Mouse (Mus musculus): Measurements from ENCODE around the gene Ptprk. TPM values are rescaled to one million over a fixed set of nuclear protein-coding genes. Genes with fewer than 3 reads are reported as not detected.

Gene Ptprk
- total and polyA plus RNA-seq, 3 experiments, result 0.02 to 2.4 (median 0.49) TPM

DNA sequence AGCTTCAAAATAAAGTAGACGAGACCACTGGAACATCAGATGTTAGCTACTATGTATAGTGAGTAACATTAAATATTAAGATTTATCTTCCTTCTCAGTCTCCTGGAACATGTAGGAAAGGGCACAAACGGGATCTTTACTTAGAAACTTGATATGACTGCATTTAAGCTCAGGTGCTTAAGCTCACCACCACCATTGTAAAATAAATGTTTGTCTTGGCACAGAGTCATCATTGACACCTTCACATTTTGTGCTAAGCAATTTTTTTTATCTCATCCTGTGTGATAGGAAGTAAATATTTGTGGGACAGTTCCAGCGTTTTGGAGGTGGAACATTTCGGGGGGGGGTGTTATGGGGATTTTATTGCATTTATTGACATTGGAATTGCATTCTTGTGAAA lies 375.2 kb downstream of the Ptprk start:
- Histone ChIP-seq H3K4me3 (ENCODE audit: low read depth, low read length) (no peak overlapping the region), H3K36me3 (replicated peaks) (no peaks in the 10 kb centered on the region), H3K27me3 (ENCODE audit: insufficient read depth, low read length) (no peaks in the 10 kb centered on the region), H3K9me3 (replicated peaks) (no peaks in the 10 kb centered on the region), H3K4me1 (ENCODE audit: insufficient read depth, low read depth, low read length) (no peaks in the 10 kb centered on the region)
- ATAC-seq (ENCODE audit: extremely low read depth, insufficient number of reproducible peaks, low FRiP score, poor library complexity, severe bottlenecking) (no peak), DNase-seq (ENCODE audit: low spot score) (no peak)
- TF ChIP-seq CTCF (IDR thresholded peaks at IDR 0.05; ENCODE audit: low read depth, low read length), result no peak

DNA sequence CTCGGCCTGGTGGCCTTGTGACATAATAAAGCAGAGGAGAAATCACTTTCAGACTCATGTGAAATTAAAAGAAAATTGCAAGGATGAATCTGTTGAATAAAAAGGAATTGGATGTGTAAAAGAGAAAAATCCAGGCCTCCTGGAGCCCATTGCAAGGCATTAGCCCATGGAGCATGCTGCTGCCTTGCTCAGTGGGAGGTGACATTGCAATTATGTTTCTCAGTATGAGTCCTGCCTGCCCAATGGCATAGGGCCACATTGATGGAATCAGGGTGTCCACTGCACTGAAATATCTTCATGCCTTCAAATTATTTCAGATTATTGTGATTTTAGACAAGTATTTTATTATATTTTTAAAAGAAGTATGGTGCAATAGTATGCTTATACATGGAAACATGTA lies 376.0 kb downstream of the Ptprk start:
- H3K4me1 ChIP-seq (ENCODE audit: insufficient read depth, low read depth, low read length), result no peaks in the 10 kb centered on the region
- TF ChIP-seq TAL1 (conservative IDR thresholded peaks at IDR 0.05; ENCODE audit: low read depth, low read length) (no peak), CTCF (IDR thresholded peaks at IDR 0.05; ENCODE audit: low read depth, low read length) (no peak), POLR2AphosphoS5 (IDR thresholded peaks at IDR 0.05; ENCODE audit: insufficient replicate concordance, low read depth, low read length) (no peak), GATA1 (IDR thresholded peaks at IDR 0.05; ENCODE audit: borderline replicate concordance, low read length) (no peak), GATA2 (IDR thresholded peaks at IDR 0.05; ENCODE audit: borderline replicate concordance, low read depth, low read length) (no peak)
- H3K36me3 ChIP-seq (replicated peaks), result no peaks in the 10 kb centered on the region
- DNase-seq (ENCODE audit: low spot score) (no peak), ATAC-seq (ENCODE audit: extremely low read depth, insufficient number of reproducible peaks, low FRiP score, poor library complexity, severe bottlenecking) (no peak)
- no peaks in the 10 kb centered on the region for H3K27me3 ChIP-seq (ENCODE audit: insufficient read depth, low read length)
- no peaks in the 10 kb centered on the region for H3K9me3 ChIP-seq (replicated peaks)
- H3K4me3 ChIP-seq (ENCODE audit: low read depth, low read length), result no peak overlapping the region

DNA sequence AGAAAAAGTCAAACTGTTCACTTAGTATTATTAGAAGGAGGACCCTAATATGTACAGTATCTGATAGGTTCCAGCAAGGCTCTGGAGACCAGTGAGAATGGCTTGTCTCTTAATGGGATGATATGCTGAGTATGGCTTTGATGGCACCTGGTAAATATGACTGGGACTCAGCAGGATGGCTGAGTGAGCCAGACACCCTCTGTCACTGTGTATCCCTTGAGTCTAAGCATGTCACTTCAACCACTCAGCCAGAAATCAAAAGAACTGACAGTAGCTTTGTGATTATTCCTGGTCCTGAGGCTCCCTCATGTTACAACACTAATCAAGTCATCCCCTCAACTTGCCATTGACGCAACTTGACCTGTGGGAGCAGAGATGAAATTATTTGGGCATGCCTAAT lies 383.4 kb downstream of the Ptprk start:
- Histone ChIP-seq H3K9me3 (replicated peaks) (no peaks in the 10 kb centered on the region), H3K36me3 (replicated peaks) (no peaks in the 10 kb centered on the region), H3K4me1 (ENCODE audit: insufficient read depth, low read depth, low read length) (no peaks in the 10 kb centered on the region), H3K27me3 (ENCODE audit: insufficient read depth, low read length) (no peaks in the 10 kb centered on the region), H3K4me3 (ENCODE audit: low read depth, low read length) (no peak overlapping the region)
- TF ChIP-seq GATA1 (IDR thresholded peaks at IDR 0.05; ENCODE audit: borderline replicate concordance, low read length) (no peak), GATA2 (IDR thresholded peaks at IDR 0.05; ENCODE audit: borderline replicate concordance, low read depth, low read length) (no peak), POLR2AphosphoS5 (IDR thresholded peaks at IDR 0.05; ENCODE audit: insufficient replicate concordance, low read depth, low read length) (no peak), CTCF (IDR thresholded peaks at IDR 0.05; ENCODE audit: low read depth, low read length) (no peak), TAL1 (conservative IDR thresholded peaks at IDR 0.05; ENCODE audit: low read depth, low read length) (no peak)
- ATAC-seq (ENCODE audit: extremely low read depth, insufficient number of reproducible peaks, low FRiP score, poor library complexity, severe bottlenecking) (no peak), DNase-seq (ENCODE audit: low spot score) (no peak)

DNA sequence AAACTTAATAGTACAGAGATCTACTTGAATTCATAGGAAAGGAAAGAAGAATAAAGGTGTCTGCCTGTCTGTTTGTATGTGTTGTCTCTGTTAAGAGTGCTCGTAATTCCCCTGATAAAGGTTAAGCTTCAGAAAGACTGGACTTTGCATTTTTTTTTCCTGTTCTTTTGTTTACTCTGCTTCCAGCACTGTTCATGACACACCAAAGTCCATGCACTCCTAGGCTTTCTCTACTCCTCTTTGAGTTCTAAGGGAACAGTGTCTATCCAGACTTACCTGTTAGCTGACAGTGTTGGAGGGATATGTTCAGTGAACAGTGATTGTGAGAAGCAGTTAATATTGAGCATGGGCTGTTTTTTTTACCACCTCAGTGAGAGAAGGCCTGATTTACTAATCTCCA lies 385.3 kb downstream of the Ptprk start:
- Histone ChIP-seq H3K4me1 (ENCODE audit: insufficient read depth, low read depth, low read length) (no peaks in the 10 kb centered on the region), H3K4me3 (ENCODE audit: low read depth, low read length) (no peak overlapping the region), H3K9me3 (replicated peaks) (no peaks in the 10 kb centered on the region), H3K27me3 (ENCODE audit: insufficient read depth, low read length) (no peaks in the 10 kb centered on the region), H3K36me3 (replicated peaks) (no peaks in the 10 kb centered on the region)
- no peak for DNase-seq (ENCODE audit: low spot score)
- no peak for TF ChIP-seq POLR2AphosphoS5 (IDR thresholded peaks at IDR 0.05; ENCODE audit: insufficient replicate concordance, low read depth, low read length)
- no peak for TF ChIP-seq TAL1 (conservative IDR thresholded peaks at IDR 0.05; ENCODE audit: low read depth, low read length)
- TF ChIP-seq GATA2 (IDR thresholded peaks at IDR 0.05; ENCODE audit: borderline replicate concordance, low read depth, low read length), result no peak
- TF ChIP-seq GATA1 (IDR thresholded peaks at IDR 0.05; ENCODE audit: borderline replicate concordance, low read length), result no peak
- no peak for TF ChIP-seq CTCF (IDR thresholded peaks at IDR 0.05; ENCODE audit: low read depth, low read length)
- ATAC-seq (ENCODE audit: extremely low read depth, insufficient number of reproducible peaks, low FRiP score, poor library complexity, severe bottlenecking), result no peak

DNA sequence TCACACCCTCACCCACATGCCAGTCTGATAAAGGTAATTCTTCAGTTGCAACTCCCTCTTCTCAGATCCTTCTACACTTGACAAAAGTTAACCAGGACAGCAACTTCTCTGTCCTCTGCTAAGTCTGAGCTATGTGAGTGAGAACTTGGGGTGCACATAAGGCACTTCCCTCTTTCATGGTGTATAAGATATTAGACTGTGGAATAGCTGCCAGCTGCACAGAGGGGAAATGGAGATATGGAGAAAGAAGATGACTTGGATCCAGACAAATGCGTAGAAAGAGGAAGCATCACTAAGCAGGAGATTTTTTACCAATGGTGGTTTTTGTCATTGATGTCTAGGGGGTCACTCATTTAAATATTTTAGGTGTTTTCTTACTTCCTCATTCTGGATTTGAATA lies 389.1 kb downstream of the Ptprk start:
- DNase-seq (ENCODE audit: low spot score), result no peak
- no peak overlapping the region for H3K4me3 ChIP-seq (ENCODE audit: low read depth, low read length)
- no peaks in the 10 kb centered on the region for H3K4me1 ChIP-seq (ENCODE audit: insufficient read depth, low read depth, low read length)
- no peak for ATAC-seq (ENCODE audit: extremely low read depth, insufficient number of reproducible peaks, low FRiP score, poor library complexity, severe bottlenecking)
- no peak for TF ChIP-seq CTCF (IDR thresholded peaks at IDR 0.05; ENCODE audit: low read depth, low read length)
- H3K36me3 ChIP-seq (replicated peaks), result no peaks in the 10 kb centered on the region
- no peaks in the 10 kb centered on the region for H3K27me3 ChIP-seq (ENCODE audit: insufficient read depth, low read length)
- no peaks in the 10 kb centered on the region for H3K9me3 ChIP-seq (replicated peaks)

DNA sequence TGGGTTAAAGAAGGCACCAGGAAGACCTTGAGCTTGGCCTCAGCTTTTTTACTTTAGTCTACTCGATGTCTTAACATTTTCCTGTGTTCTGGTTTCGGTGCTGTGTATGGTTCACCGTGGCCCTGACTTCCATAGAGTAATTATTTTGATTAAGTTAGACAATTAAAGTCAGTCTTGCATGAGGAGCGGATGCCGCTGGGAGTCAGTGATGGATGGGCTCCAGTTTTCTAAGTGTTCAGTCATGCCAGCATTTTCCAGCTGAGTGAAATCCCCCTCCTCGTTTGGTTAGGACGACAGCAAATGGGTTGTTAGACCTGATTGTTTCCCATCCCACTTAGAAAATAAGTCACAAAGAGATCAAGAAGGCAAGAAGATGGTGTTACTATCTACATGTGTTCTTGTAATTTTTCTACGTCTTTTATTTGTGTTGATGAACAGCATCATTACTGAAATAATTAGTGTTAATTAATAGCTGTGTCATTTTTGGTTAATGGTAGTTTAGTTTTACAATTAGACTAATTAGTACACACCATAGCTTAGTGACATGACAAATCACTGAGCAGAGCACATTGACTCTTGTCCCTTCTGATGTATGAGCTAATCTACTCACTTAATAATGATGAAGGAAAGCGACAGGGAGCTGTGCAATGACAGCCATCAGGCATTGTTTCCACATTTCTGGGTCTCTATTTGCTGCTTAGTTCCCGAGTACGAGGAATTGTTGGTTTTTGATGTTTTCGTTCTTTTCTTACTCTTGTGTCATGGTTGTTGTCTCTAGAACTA lies 390.3 kb downstream of the Ptprk start:
- ATAC-seq (ENCODE audit: extremely low read depth, insufficient number of reproducible peaks, low FRiP score, poor library complexity, severe bottlenecking) (no peak), DNase-seq (ENCODE audit: low spot score) (no peak)
- H3K4me3 ChIP-seq (ENCODE audit: low read depth, low read length), result no peak overlapping the region
- H3K36me3 ChIP-seq (replicated peaks), result no peaks in the 10 kb centered on the region
- no peaks in the 10 kb centered on the region for H3K9me3 ChIP-seq (replicated peaks)
- H3K27me3 ChIP-seq (ENCODE audit: insufficient read depth, low read length), result no peaks in the 10 kb centered on the region
- TF ChIP-seq CTCF (IDR thresholded peaks at IDR 0.05; ENCODE audit: low read depth, low read length) (no peak), TAL1 (conservative IDR thresholded peaks at IDR 0.05; ENCODE audit: low read depth, low read length) (no peak), GATA2 (IDR thresholded peaks at IDR 0.05; ENCODE audit: borderline replicate concordance, low read depth, low read length) (no peak), GATA1 (IDR thresholded peaks at IDR 0.05; ENCODE audit: borderline replicate concordance, low read length) (no peak), POLR2AphosphoS5 (IDR thresholded peaks at IDR 0.05; ENCODE audit: insufficient replicate concordance, low read depth, low read length) (no peak)
- no peaks in the 10 kb centered on the region for H3K4me1 ChIP-seq (ENCODE audit: insufficient read depth, low read depth, low read length)

DNA sequence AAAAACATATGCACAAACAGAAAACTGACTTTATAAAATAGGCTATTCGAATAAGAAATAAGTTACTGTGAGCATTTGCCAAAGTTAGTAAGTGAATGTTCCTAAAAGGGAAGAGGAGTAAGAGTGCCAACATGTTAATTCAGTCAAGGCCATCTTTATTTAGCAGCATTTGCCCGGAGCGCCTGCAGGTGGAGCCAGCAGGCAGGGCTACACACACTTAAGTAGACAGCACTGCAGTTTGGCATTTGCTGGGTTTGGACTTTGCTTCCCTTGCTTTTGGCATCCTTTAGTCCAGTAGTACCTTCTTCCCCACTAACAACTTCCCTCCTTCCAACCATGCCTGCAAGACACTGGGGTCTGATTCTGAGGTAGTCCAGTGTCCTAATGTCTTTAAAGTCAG lies 411.0 kb downstream of the Ptprk start:
- DNase-seq (ENCODE audit: low spot score) (no peak), ATAC-seq (ENCODE audit: extremely low read depth, insufficient number of reproducible peaks, low FRiP score, poor library complexity, severe bottlenecking) (peak; percentile 61; the same call in 1 of the 2 replicates)
- H3K4me3 ChIP-seq (ENCODE audit: low read depth, low read length), result no peak overlapping the region

More for the DNA sequence above, 411.0 kb downstream of the Ptprk start:
- Histone ChIP-seq H3K36me3 (replicated peaks) (no peaks in the 10 kb centered on the region), H3K9me3 (replicated peaks) (no peaks in the 10 kb centered on the region), H3K4me1 (ENCODE audit: insufficient read depth, low read depth, low read length) (peaks cover 8% of the 10 kb centered on the region), H3K27me3 (ENCODE audit: insufficient read depth, low read length) (no peaks in the 10 kb centered on the region)
- TF ChIP-seq CTCF (IDR thresholded peaks at IDR 0.05; ENCODE audit: low read depth, low read length) (0 out of 2 replicates have a peak, but pooled peaks have one; percentile 37), POLR2AphosphoS5 (IDR thresholded peaks at IDR 0.05; ENCODE audit: insufficient replicate concordance, low read depth, low read length) (no peak)
